Mouse (Mus musculus) ES-E14 (cell line): Measurements from ENCODE around the gene Ddx55. TPM values are rescaled to one million over a fixed set of nuclear protein-coding genes. Genes with fewer than 3 reads are reported as not detected.
A peak's percentile ranks its signal among the peaks of the same experiment; 100 is the strongest.

Source experiments
- DNase-seq: peaks from one replicate; pipeline ENCODE4 v3.0.0-alpha.2; 2013; ENCODE audit warnings: low read depth, low spot score
- H3K27ac ChIP-seq: 2 replicates; pipeline ENCODE4 v1.5.1; 2012; ENCODE audit warnings: low read depth, mild to moderate bottlenecking, low read length, moderate library complexity, mixed read lengths; ENCODE audit not compliant: poor library complexity, insufficient read depth, severe bottlenecking
- H3K36me3 ChIP-seq: 2 replicates; pipeline ENCODE4 v1.6.1; 2012; ENCODE audit warnings: mild to moderate bottlenecking, low read length, moderate library complexity, mixed read lengths; ENCODE audit not compliant: control insufficient read depth, poor library complexity, insufficient read depth, severe bottlenecking
- H3K4me1 ChIP-seq, 2 experiments: fragments of 150-350 bp in 1 of 2; sonication (generic) in 1 of 2; 2 replicates each; pipeline ENCODE4 v1.6.1; 2012; ENCODE audit warnings: low read length in 2 of 2, mild to moderate bottlenecking in 1 of 2, mixed read lengths in 1 of 2; ENCODE audit not compliant: control insufficient read depth in 2 of 2, insufficient read depth in 2 of 2, poor library complexity in 1 of 2
- H3K4me3 ChIP-seq, 2 experiments: fragments of 150-350 bp in 1 of 2; sonication (generic) in 1 of 2; 2 replicates each; pipeline ENCODE4 v1.5.1; 2012; ENCODE audit warnings: low read length in 2 of 2, low read depth in 1 of 2, mild to moderate bottlenecking in 1 of 2, mixed read lengths in 1 of 2; ENCODE audit not compliant: insufficient read depth in 1 of 2, poor library complexity in 1 of 2, severe bottlenecking in 1 of 2
- H3K9ac ChIP-seq: 2 replicates; pipeline ENCODE4 v1.6.1; 2012; ENCODE audit warnings: low read depth, mild to moderate bottlenecking, low read length, mixed read lengths; ENCODE audit not compliant: poor library complexity, insufficient read depth, severe bottlenecking
- H3K9me3 ChIP-seq: fragments of 150-350 bp; sonication (generic); 2 replicates; pipeline ENCODE4 v1.6.1; 2012; ENCODE audit warnings: low read depth, mild to moderate bottlenecking, low read length; ENCODE audit not compliant: control insufficient read depth, insufficient read depth
- CHD2 ChIP-seq: IDR thresholded peaks from 2 replicates; pipeline ENCODE4 v1.6.1; 2014; ENCODE audit warnings: mild to moderate bottlenecking, low read depth, low read length, inconsistent platforms
- HCFC1 ChIP-seq: IDR thresholded peaks from 2 replicates; pipeline ENCODE4 v1.6.1; 2012; ENCODE audit warnings: low read length, inconsistent platforms, borderline replicate concordance; ENCODE audit not compliant: insufficient read depth
- MAFK ChIP-seq: IDR thresholded peaks from 2 replicates; pipeline ENCODE4 v1.6.1; 2014; ENCODE audit warnings: mild to moderate bottlenecking, low read depth, low read length, inconsistent platforms; ENCODE audit not compliant: insufficient read depth
- ZC3H11A ChIP-seq: IDR thresholded peaks from 2 replicates; pipeline ENCODE4 v1.6.1; 2012; ENCODE audit warnings: low read depth, mild to moderate bottlenecking, inconsistent platforms, low read length, borderline replicate concordance
- ZNF384 ChIP-seq: IDR thresholded peaks from 2 replicates; pipeline ENCODE4 v1.6.1; 2012; ENCODE audit warnings: low read depth, low read length, inconsistent platforms
- in situ Hi-C, 2 experiments: fragments of 600-800 bp; cut with MboI; formaldehyde crosslinking; loops; one replicate each; pipeline ENCODE4 v1.15.1; 2025; ENCODE audit warnings: low sequenced_read_pairs in 2 of 2, inconsistent platforms in 1 of 2; ENCODE audit not compliant: unreplicated experiment in 2 of 2
- total RNA-seq: library from RNA; depleted of rRNA; stranded (reverse); fragments of 300-350 nt; gene quantifications from 2 replicates; pipeline ENCODE4 v1.2.3, GENCODE M21; 2012

Ddx55 gene
- total RNA-seq, 1 experiment = 22.8 TPM

DNA sequence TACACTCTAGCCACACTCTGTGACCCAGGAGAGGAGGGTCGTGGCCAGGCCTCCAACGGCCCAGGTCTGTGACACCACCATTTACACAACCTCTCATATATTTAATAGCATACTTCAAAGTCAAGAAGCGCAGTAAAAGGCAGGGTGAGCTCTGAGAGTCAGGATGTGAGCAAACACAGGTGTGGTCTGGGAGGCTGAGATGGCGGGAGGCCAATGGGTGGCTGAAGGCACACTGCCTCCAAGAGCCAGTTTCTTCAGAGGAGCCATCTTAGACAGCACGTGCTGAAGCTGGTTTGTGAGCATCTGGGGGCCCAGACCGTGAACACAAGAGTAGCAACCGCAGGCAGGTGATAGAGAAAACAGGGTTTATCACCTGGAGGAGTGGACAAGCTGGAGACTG is 22.8 kb downstream of the Ddx55 start:
- Histone ChIP-seq H3K9ac (no peak overlapping the region), H3K4me3 (no peak overlapping the region), H3K36me3 (peaks cover 51% of the 10 kb centered on the region), H3K27ac (no peak overlapping the region), H3K4me1 (peaks cover 0 to 4% of the 10 kb centered on the region in 2 experiments; a peak in 2 of 4 replicates), H3K9me3 (no peaks in the 10 kb centered on the region; the same call in 1 of the 2 replicates)
- in situ Hi-C loops = no loop called here
- TF ChIP-seq ZC3H11A = no peak
- DNase-seq = no peak

GRCm38 (mm10) chr5:124578633-124579317 is 26.1 kb downstream of the Ddx55 start, which contains the start of the genes Eif2b1 and Gtf2h3:
Gene Eif2b1, minus strand, starts transcription at chr5:124579131.
Gene Gtf2h3, plus strand, starts transcription at chr5:124579140.
- no peak for TF ChIP-seq CHD2
- TF ChIP-seq HCFC1 = peak; percentile 87
- no peak for TF ChIP-seq MAFK
- no peak for TF ChIP-seq ZNF384
- TF ChIP-seq ZC3H11A = peak; percentile 54; the same call in 1 of the 2 replicates
- in situ Hi-C loops = no loop called here
- Histone ChIP-seq H3K36me3 (peaks cover 29% of the 10 kb centered on the region), H3K27ac (no peak within 1 kb of the TSS), H3K4me1 (peaks cover 0 to 4% of the 10 kb centered on the region in 2 experiments; a peak in 2 of 4 replicates), H3K4me3 (peak within 1 kb of the TSS; percentile 86 to 88), H3K9ac (peak within 1 kb of the TSS; percentile 83), H3K9me3 (no peaks in the 10 kb centered on the region; the same call in 1 of the 2 replicates)
- peak; percentile 79 for DNase-seq

DNA sequence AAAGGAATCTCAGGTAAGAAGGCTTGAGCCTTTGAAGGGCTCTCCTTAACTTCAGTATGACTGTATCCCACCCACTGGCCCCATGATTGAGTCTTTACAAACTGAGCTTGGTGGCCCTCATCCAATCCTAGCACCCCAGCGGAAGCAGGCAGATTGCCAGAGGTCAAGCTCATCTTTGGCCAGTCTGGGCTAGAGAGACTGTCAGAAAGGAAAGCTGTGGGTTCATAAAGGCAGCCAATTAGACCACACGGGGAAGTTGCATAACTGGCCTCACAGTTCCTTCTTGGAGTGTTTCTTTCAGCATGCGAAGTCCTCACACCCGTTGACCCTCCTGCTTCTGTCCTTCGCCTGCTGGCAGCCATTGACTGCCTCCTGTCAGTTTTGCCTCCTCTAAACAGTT is 29.9 kb downstream of the Ddx55 start:
- Histone ChIP-seq H3K4me3 (no peak overlapping the region), H3K9ac (no peak overlapping the region), H3K36me3 (peaks cover 22% of the 10 kb centered on the region), H3K9me3 (no peaks in the 10 kb centered on the region), H3K27ac (no peak overlapping the region), H3K4me1 (peaks cover 0 to 4% of the 10 kb centered on the region in 2 experiments; a peak in 2 of 4 replicates)
- TF ChIP-seq ZNF384 (no peak), CHD2 (no peak), HCFC1 (no peak), MAFK (no peak), ZC3H11A (no peak)
- in situ Hi-C loops = no loop called here
- DNase-seq = no peak

DNA sequence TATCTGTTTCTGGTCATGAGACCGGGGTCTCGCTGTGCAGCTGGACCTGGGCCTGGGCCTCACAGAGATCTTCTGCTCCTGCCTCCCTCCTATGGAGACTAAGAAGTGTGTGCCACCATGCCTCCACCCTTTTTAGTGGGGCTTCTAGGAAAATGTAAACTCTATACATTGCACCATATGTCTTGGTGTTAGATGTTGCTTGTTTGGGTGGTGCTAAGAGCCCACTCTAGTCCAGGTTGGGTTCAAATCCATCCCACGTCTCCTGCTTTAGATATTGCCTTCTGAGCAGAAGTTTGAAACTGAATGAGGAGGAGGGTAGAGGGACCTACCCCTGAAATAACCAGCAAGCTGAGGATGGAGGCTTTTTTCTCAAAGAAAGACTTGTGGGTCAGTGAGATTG is 40.1 kb downstream of the Ddx55 start:
- no peak overlapping the region for H3K27ac ChIP-seq
- TF ChIP-seq ZNF384 (no peak), ZC3H11A (no peak), MAFK (no peak), HCFC1 (no peak), CHD2 (no peak)
- peaks cover 22% of the 10 kb centered on the region for H3K36me3 ChIP-seq
- no peak overlapping the region for H3K9ac ChIP-seq
- H3K4me1 ChIP-seq = no peaks in the 10 kb centered on the region
- DNase-seq = no peak
- no peak overlapping the region for H3K4me3 ChIP-seq
- in situ Hi-C loops = no loop called here
- H3K9me3 ChIP-seq = no peaks in the 10 kb centered on the region
